Mouse (Mus musculus): ENCODE measurements around the gene Tyw1. TPM values are rescaled to one million over a fixed set of nuclear protein-coding genes. Genes with fewer than 3 reads are reported as not detected.
A peak's percentile ranks its signal among the peaks of the same experiment; 100 is the strongest.

Tyw1 gene
- polyA plus RNA-seq, 1 experiment = 18.8 TPM

GRCm38 (mm10) chr5:130236302-130236701, 19.1 kb upstream of the Tyw1 start:
- TF ChIP-seq CTCF (IDR thresholded peaks at IDR 0.05; ENCODE audit: borderline replicate concordance, extremely low read depth, insufficient read depth, insufficient read length) (no peak), POLR2A (IDR thresholded peaks at IDR 0.05; ENCODE audit: borderline replicate concordance, extremely low read depth, insufficient read depth, insufficient read length, poor library complexity, severe bottlenecking) (no peak)
- DNase-seq (ENCODE audit: low read depth) = no peak

GRCm38 (mm10) chr5:130239236-130239635, 16.2 kb upstream of the Tyw1 start:
- no peak for DNase-seq (ENCODE audit: low read depth)
- no peak for TF ChIP-seq CTCF (IDR thresholded peaks at IDR 0.05; ENCODE audit: borderline replicate concordance, extremely low read depth, insufficient read depth, insufficient read length)
- no peak for TF ChIP-seq POLR2A (IDR thresholded peaks at IDR 0.05; ENCODE audit: borderline replicate concordance, extremely low read depth, insufficient read depth, insufficient read length, poor library complexity, severe bottlenecking)

- TF ChIP-seq POLR2A (IDR thresholded peaks at IDR 0.05; ENCODE audit: borderline replicate concordance, extremely low read depth, insufficient read depth, insufficient read length, poor library complexity, severe bottlenecking) (no peak), CTCF (IDR thresholded peaks at IDR 0.05; ENCODE audit: borderline replicate concordance, extremely low read depth, insufficient read depth, insufficient read length) (no peak)
- no peak for DNase-seq (ENCODE audit: low read depth)
Measured at GRCm38 (mm10) chr5:130239856-130240255, 15.6 kb upstream of the Tyw1 start.

- TF ChIP-seq POLR2A (IDR thresholded peaks at IDR 0.05; ENCODE audit: borderline replicate concordance, extremely low read depth, insufficient read depth, insufficient read length, poor library complexity, severe bottlenecking) (no peak), CTCF (IDR thresholded peaks at IDR 0.05; ENCODE audit: borderline replicate concordance, extremely low read depth, insufficient read depth, insufficient read length) (no peak)
- no peak for DNase-seq (ENCODE audit: low read depth)
Measured at GRCm38 (mm10) chr5:130241426-130241825, 14.0 kb upstream of the Tyw1 start.

- TF ChIP-seq CTCF (IDR thresholded peaks at IDR 0.05; ENCODE audit: borderline replicate concordance, extremely low read depth, insufficient read depth, insufficient read length) = no peak
- no peak for TF ChIP-seq POLR2A (IDR thresholded peaks at IDR 0.05; ENCODE audit: borderline replicate concordance, extremely low read depth, insufficient read depth, insufficient read length, poor library complexity, severe bottlenecking)
- no peak for DNase-seq (ENCODE audit: low read depth)
Measured at GRCm38 (mm10) chr5:130247823-130248222, 7.6 kb upstream of the Tyw1 start.

GRCm38 (mm10) chr5:130254164-130255016, 1.0 kb upstream of the Tyw1 start:
- peak; percentile 62 for DNase-seq (ENCODE audit: low read depth)
- TF ChIP-seq POLR2A (IDR thresholded peaks at IDR 0.05; ENCODE audit: borderline replicate concordance, extremely low read depth, insufficient read depth, insufficient read length, poor library complexity, severe bottlenecking) = no peak
- peak; percentile 21; the same call in 1 of the 2 replicates for TF ChIP-seq CTCF (IDR thresholded peaks at IDR 0.05; ENCODE audit: borderline replicate concordance, extremely low read depth, insufficient read depth, insufficient read length)

GRCm38 (mm10) chr5:130255799-130256525, 543 bp downstream of the Tyw1 start:
- peak; percentile 22 for DNase-seq (ENCODE audit: low read depth)

GRCm38 (mm10) chr5:130256678-130257271, 1.4 kb downstream of the Tyw1 start:
- peak; percentile 99 for DNase-seq (ENCODE audit: low read depth)
- TF ChIP-seq POLR2A (IDR thresholded peaks at IDR 0.05; ENCODE audit: borderline replicate concordance, extremely low read depth, insufficient read depth, insufficient read length, poor library complexity, severe bottlenecking) (peak; percentile 49; the same call in 1 of the 2 replicates), CTCF (IDR thresholded peaks at IDR 0.05; ENCODE audit: borderline replicate concordance, extremely low read depth, insufficient read depth, insufficient read length) (no peak)

GRCm38 (mm10) chr5:130257303-130257702, 1.9 kb downstream of the Tyw1 start:
- DNase-seq (ENCODE audit: low read depth) = no peak
- TF ChIP-seq CTCF (IDR thresholded peaks at IDR 0.05; ENCODE audit: borderline replicate concordance, extremely low read depth, insufficient read depth, insufficient read length) (no peak), POLR2A (IDR thresholded peaks at IDR 0.05; ENCODE audit: borderline replicate concordance, extremely low read depth, insufficient read depth, insufficient read length, poor library complexity, severe bottlenecking) (no peak)

GRCm38 (mm10) chr5:130263454-130263853, 8.0 kb downstream of the Tyw1 start:
- peak; percentile 28 for DNase-seq (ENCODE audit: low read depth)
- peak; percentile 50; the same call in 1 of the 2 replicates for TF ChIP-seq CTCF (IDR thresholded peaks at IDR 0.05; ENCODE audit: borderline replicate concordance, extremely low read depth, insufficient read depth, insufficient read length)
- no peak for TF ChIP-seq POLR2A (IDR thresholded peaks at IDR 0.05; ENCODE audit: borderline replicate concordance, extremely low read depth, insufficient read depth, insufficient read length, poor library complexity, severe bottlenecking)

- TF ChIP-seq CTCF (IDR thresholded peaks at IDR 0.05; ENCODE audit: borderline replicate concordance, extremely low read depth, insufficient read depth, insufficient read length) (no peak), POLR2A (IDR thresholded peaks at IDR 0.05; ENCODE audit: borderline replicate concordance, extremely low read depth, insufficient read depth, insufficient read length, poor library complexity, severe bottlenecking) (no peak)
- no peak for DNase-seq (ENCODE audit: low read depth)
Measured at GRCm38 (mm10) chr5:130264433-130265005, 9.1 kb downstream of the Tyw1 start.
